Mouse (Mus musculus) frontal cortex, postnatal 25 days (tissue): ENCODE measurements around the gene Pygm.
A peak's percentile ranks its signal among the peaks of the same experiment; 100 is the strongest.

ENCODE experiments used
- DNase-seq, 2 experiments: peaks; one replicate each; pipeline ENCODE4 v3.0.0; 2022; ENCODE audit warnings: low spot score in 2 of 2

Gene Pygm

DNA sequence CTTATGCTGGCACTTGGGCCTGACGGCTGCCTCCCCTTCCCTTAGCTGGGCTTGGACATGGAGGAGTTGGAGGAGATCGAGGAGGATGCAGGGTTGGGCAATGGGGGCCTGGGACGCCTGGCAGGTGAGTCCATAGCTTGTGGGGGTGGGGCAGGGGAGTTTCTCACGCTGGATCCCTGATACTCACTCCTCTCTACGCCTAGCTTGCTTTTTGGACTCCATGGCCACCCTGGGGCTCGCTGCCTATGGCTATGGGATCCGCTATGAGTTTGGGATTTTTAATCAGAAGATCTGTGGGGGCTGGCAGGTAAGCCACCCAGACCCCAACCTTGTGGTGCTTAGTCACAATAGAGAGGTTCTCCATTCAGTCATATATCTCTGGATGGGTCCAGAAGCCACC, 1.6 kb downstream of the Pygm start:
- DNase-seq = no peak

DNA sequence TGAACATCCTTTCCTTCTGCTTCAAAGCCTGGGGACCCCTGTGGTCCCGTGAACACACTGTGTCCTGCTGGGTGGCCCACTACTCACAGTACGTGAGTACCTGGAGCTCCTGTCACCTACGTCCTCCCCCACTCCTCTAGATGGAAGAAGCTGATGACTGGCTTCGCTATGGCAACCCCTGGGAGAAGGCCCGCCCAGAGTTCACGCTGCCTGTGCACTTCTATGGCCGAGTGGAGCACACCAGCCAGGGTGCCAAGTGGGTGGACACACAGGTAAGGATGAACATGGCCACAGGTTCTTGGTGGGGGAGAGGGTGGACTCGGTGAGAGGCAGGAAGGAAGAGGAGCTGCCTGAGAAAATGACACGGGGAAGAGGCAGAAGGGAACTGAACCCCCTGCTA, 2.0 kb downstream of the Pygm start:
- no peak for DNase-seq

DNA sequence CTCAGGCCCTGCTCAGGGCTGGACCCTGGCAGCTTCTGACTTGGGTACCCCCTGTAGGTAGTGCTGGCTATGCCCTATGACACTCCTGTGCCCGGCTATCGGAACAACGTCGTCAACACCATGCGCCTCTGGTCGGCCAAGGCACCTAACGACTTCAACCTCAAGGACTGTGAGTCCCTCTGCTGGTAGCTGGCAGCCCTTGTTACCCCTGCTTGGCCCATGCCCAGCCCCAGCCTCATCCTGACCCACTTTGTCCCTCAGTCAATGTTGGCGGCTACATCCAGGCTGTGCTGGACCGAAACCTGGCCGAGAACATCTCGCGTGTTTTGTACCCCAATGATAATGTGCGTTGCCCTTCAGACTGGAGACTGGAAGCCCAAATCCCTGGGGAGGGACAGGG, 3.8 kb downstream of the Pygm start:
- no peak for DNase-seq

DNA sequence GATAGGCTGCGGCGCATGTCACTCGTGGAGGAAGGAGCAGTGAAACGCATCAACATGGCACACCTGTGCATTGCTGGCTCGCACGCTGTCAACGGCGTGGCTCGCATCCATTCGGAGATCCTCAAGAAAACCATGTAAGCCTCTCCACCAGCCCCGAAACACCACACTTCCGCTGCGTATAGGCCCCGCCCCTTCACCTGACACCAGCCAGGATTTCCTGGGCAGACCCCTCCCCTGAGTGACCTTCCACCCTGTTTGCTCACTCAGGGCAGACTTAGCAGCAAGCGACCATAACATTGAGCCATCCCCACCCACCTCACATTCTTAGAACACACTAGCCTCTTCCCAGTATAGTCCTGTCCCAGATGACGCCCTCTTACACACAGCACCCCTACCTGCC, 5.6 kb downstream of the Pygm start:
- DNase-seq = no peak

DNA sequence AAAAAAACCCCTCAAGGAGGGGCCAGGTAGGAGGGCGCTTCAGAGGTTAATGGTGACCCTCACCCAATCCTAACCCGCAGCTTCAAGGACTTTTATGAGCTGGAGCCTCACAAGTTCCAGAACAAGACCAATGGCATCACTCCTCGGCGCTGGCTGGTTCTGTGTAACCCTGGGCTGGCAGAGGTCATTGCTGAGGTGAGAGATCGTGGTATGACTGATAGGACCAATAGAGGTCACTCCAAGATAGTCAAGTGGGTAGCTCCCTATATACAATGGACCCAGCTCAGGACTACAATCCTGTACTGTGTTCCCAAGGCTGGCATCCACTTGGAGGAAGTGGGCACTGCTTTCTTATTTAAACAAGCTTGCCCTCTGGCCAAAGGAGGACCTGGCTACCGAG, 6.1 kb downstream of the Pygm start:
- no peak for DNase-seq

DNA sequence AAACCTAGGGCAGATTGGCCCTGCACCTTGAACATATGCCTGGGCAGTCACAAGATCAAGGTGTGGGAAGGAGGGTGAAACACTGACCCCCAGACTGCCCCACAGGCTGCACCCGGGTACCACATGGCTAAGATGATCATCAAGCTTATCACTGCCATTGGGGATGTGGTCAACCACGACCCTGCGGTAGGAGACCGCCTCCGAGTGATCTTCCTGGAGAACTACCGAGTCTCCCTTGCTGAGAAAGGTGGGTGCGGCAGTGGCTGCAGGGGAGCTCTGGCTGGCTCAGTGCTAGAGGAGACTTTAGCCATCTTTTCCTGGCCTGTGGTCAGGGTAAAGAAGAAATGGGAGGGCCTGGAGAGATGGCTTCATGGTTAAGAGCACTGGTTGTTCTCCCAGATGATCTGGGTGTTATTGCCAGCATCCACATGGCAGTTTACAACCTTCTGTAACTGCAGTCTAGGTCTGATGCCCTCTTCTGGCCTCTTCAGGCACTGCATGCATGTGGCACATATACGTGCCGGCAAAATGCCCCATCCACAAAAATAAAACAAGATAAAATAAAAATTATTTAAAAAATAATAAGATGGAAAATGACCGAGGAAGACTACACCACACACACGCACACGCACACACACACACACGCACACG, 8.7 kb downstream of the Pygm start:
- no peak for DNase-seq

DNA sequence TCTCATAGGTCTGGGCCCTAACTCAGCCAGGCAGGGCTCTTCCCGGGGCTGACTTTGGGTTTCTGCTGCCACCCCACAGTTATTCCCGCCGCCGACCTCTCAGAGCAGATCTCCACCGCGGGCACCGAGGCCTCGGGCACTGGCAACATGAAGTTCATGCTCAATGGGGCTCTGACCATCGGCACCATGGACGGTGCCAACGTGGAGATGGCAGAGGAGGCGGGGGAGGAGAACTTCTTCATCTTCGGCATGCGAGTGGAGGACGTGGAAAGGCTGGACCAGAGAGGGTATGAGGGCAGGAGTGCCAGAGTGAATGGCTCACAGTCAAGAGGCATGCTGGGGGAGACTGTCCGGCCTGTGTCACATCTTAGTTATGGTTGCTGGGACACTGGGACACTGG, 9.4 kb downstream of the Pygm start:
- no peak for DNase-seq

DNA sequence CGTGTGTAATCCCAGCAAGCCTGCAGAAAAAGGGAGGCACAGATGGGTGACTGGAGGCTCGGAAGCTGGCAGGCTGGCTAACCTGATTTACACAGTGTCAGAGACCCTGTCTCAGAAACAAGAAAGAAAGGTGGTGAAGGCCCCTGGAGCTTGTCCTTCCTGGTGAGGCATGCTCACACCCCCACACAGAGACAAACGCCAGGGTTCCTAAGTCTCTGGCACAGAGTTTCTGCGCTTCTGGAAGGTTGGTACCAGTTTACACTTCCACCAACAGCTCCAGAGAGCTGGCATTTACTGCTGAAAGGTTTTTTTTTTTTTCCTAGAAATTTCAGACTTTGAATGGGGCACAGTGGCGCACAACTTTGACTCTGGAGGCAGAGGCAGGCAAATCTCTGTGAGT, 12.0 kb downstream of the Pygm start:
- no peak for DNase-seq

DNA sequence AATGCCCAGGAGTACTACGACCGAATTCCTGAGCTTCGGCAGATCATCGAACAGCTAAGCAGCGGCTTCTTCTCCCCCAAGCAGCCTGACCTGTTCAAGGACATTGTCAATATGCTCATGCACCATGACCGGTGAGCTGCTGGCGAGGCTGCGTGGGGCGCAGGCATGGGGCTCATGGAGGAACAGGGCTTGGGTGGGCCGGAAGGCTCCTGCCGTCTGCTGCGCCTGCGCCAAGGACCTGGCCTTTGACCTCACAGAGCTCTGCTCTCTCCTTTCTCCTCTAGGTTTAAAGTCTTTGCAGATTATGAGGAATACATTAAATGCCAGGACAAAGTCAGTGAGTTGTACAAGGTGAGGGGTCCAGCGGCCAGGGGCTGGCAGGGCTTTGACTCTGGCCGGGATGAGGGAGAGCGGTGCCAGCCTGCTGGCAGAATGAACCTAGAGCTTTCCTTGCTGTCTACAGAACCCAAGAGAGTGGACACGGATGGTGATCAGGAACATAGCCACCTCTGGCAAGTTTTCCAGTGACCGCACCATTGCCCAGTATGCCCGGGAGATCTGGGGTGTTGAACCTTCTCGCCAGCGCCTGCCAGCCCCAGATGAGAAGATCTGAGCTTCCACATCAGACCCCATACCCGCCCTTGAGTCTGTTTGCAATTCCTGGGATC, 13.5 kb downstream of the Pygm start:
- DNase-seq = no peak

DNA sequence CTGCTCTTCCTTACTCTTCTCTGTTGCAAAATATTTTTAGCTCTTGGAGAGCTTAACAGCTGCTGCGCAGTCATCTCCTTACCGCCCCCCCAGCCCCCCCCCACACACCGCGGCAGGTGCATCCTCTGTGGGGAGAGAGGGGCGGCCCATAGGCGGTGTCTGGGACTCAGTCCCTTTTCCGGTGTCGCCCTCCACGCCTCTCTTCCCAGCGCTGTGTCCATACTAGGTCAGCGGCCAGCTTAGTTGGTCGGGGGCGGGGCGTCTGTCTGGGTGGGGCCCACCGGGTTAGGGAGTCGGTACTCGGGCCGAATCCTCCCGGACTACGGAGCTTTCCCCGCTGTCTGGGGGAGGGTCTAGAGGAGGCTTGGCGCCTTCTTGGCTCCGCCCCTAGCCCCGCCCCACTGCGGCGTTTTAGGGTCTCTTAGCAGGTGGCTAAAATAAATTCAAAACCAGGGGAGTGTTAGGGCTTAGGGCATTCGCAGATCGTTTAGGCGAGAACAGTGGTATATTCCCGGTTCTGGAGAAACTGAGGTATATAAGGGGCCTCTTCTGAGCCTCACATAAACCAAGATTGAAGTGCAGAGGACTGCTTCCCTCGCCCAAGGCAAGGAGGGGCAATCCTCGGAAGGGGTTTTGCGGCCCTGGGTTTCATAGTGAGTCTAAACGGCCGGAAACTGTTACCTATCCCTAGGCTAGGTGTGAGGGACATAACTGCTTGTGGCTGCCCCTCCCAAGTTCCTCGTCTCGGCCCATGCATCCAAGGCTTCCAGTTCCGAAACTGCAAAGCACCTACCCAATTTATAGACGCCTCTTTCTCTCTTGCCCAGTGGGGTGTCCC, 14.5 kb downstream of the Pygm start:
- DNase-seq = no peak

DNA sequence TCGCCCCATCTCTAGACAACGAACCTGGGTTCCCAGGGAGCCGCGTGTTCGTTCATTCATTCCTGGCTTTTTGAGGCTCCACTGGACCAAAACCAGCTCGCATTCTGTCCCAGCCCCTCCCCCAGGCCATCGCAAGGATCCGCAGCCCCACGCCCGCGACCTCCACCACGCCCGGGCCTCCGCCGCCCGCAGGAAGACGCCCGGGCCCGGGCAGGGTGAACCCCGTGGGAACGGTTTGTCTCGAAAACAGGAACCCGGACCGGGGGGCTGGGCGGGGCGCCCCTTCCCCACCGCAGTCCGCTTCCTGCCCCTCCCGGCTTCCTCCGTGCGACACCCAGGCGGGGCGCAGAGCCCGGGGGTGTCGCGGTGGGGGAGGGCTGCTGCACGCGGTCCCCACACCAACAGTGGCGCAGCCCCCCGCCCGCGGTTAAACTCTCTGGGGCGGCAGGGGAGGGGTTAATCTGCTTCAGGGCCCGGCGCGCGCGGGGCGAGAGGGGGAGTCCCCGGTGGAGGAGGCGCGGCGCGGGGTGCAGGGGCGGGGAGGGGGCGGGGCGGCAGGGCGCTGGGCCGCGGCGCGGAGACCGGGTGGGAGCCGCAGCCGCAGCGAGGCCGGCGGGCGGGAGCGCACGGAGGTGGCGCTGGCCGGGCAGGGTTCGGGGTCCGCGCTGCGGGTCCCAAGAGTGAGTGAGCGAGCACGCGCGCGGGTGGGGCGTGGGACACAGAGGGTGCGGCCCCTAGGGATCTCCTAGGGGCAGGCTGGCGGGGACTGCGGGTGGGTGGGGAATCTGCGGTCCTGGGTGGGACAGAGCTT, 15.3 kb downstream of the Pygm start, which contains the start of gene Rasgrp2:
TSS of gene Rasgrp2 (plus strand) at position 56 of the 811 bp plus-strand sequence.
- no peak for DNase-seq

DNA sequence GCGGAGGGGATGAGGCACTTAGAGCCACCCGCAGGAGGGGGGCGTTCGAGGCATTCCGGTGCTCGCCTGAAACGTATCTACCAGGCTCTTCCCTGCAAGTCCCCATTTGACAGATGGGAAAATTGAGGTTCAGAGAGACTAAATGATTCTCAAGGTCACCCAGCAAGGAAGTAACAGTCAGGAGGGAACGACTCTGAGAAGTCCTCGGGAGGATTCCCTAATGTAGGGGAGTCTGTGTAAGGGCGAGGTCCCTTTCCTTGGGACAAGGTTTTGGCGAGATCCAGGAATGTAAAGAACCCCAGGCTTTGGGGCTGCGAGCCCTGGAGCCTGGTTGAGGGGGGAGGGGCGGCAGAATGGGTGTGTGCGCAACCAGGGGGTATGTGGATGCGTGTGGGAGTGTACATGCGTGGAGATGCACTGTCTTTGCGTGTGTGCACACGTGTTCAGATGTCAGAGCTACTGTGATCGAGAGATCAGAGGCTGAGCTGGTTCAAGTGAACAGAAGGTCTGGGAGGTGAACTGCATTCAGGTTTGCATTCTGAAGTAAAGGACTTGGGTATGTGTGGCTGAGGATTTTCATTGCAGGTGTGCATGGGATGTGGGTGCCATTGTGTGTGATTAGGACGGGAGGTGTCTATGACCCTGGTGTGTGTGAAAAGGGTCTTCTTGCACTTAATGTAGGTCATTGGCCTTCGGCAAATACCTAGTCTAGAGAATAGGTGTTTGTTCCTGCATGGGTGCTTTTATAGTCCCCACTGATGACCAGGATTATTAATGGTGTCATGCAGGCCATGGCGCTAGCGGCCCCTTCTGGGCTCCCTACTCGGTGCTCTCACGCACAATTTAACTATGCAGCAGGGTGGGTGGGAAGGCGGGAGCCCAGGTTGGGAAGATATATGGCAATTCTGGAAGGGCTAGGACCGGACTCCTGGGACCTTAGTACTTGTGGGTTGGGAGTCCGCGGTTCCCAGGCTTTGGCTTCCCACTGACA, 16.2 kb downstream of the Pygm start:
- DNase-seq = no peak

DNA sequence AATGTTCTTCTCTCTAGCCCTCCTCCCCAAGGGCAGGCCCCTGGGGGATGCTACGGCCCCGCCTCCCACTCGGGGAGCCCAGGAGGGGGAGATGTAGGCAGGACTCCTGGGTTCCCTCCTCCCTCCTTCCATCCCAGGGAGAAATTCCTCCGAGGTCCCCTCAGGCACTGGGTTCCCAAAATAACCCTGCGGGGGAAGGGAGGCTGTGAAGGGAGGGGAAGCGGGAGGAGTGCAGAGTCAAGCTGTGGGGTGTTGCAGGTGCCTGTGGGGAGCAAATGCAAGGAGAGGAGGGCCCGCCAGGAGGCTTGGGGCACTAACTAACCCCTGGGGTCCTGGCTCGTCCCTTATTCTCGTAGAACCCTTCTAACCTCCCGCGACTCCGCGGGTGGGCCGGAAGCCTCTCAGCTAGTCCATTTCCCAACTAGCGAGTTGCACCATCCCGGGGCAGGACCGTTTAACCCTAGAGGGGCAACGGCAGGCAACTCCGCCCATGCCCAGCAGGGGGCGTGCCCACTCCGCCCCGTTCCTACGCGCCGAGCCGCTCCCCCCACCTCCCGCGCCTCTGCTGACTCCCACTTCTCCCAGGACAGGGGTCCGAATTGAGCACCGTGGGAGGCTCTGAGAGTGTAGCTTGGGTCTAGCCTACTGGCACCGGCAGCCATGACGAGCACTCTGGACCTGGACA, 17.1 kb downstream of the Pygm start:
- DNase-seq = peak; percentile 57 to 61

DNA sequence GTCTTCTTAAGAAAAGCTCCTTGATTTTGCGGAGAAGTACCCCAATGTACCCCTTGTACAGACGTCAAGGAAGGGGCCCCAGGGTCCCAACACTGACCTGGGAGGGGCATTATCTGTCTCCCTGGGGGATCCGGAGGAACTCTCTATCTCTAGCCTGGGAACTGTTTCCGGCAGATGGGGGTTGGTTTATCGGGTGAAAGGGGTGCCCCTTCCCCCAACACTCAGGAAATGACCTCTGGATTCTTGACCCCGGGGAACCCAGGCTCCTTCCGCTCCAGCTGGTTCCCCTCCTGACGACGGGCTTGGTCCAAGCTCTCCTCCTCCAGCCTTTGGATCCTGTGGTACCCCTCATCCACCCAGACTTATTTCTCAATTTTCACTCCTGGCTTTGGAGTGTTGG, 17.8 kb downstream of the Pygm start:
- no peak for DNase-seq

DNA sequence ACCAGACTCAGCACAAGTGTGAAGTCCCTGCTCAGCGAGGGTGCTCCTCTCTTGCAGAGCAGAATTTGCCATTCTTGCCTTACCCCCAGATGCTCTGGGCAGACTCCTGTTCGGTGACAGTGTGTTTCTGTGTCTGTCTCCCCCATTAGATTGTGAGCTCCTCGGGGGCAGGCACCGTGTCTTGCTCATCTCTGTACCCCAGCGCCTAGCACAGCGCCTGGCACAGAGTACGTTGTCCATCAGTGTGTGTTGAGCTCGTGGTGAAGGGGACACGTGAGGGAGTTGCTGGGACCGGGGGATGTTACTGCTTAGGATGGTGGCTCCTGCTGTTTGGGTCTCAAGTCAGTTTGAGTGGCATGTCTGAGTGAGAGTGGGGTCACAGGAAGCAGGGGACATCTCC, 19.7 kb downstream of the Pygm start:
- no peak for DNase-seq

DNA sequence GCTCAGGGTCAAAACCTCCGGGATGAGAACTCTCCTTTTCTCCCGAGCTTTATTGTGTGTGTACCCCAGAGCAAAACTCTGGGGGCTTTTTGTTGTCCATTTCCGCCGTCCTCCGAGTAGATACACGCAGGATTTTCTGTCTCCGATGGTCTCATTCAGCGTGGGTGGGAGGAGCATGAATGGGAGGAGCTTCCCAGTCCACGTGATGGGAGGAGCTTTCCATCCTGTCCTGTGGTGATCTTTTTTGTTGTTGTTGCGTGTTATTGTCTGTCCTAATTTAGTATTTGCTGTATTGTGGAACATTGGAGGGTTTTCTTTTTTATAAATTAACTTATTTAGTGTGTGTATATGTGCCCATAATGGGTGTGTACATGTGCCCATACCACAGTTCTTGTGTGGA, 21.2 kb downstream of the Pygm start:
- no peak for DNase-seq

DNA sequence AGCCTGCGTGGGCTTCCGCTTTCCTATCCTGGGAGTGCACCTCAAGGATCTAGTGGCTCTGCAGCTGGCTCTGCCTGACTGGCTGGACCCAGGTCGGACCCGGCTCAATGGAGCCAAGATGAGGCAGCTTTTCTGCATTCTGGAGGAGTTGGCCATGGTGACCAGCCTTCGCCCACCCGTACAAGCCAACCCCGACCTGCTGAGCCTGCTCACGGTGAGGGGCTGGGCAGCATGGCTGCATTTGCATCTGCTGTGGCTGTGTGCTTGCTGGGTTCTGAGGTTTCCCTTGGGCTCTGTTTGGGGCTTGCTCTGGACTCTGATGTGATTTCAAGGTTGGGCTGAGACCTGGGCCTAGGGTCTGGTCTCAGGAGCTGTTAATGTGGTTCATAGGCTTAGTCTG, 22.9 kb downstream of the Pygm start:
- DNase-seq = no peak

DNA sequence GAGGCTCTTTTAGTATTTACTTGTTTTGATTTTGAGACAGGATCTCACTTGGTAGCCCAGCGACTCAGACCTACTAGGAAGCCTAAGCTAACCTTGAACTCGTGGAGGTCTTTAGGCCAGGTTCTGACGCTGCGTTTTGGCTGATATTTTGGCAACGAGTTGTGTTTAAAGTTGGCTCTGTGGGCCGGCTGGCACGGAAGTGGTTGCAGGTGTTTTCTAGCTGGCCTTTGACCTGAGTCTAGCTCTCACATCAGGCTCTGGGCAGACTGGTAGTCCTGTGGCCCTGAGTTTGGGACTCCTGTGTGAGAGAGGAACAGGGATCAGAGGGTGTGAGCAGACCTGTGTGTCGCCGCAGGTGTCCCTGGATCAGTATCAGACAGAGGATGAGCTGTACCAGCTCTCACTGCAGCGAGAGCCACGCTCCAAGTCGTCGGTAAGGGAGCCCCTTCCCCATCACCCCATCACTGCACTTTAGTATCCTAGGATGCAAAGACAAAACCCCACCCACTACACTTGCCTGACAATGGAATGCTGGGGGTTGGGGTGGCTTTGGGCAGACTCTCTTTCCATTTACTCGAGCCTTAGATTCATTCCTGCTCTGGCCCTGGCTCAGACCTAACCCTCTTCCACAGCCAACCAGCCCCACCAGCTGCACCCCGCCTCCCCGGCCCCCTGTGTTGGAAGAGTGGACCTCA, 23.8 kb downstream of the Pygm start:
- no peak for DNase-seq

DNA sequence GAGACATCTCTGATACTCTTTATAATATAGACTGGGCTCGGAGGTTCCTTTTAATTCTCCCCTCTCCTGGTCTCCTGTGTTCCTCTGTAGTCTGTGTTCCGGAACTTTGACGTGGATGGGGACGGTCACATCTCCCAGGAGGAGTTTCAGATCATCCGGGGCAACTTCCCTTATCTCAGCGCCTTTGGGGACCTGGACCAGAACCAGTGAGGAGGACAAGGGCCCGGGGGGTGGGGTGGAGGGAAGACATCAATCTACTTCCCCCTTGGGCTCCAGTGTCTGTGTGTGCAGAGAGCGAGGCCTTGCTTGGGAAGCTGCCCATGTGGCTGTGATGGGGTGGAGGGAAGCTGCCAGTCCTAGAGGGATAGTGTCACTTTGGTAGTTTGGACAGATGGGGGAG, 24.6 kb downstream of the Pygm start:
- DNase-seq = no peak

DNA sequence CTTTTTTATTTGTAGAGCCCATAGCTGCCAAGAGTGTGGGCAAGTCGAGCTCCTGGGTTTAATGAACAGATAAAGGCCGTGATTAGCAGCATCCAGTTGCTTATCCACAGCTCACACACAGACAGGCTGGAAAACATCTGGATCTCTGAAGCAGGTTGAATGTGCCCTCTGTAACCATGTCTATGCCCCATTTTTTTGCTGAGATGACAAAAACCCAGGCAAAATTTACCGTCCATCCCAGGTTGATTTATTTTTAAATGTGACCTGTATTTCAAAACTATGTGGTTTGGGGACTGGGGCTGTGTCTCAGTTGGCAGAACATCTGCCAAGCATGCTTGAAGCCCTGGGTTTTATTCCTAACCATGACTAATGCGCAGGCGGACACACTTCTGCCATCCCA, 25.0 kb downstream of the Pygm start:
- DNase-seq = no peak
